Mouse (Mus musculus) testis, adult 2 months (tissue): ENCODE measurements around the gene Ugt1a8. TPM values are rescaled to one million over a fixed set of nuclear protein-coding genes. Genes with fewer than 3 reads are reported as not detected.
"Not testable (repeated sequence)": the region's sequence is repeated elsewhere in the genome, so short reads cannot be mapped to it uniquely, and the experiment has no call there.

ENCODE experiments used
- H3K27ac ChIP-seq: fragments of 200-500 bp; 2 replicates; pipeline ENCODE4 v1.5.1; 2012; ENCODE audit warnings: low read depth, low read length; ENCODE audit not compliant: control insufficient read depth, insufficient read depth
- H3K27me3 ChIP-seq: fragments of 200-500 bp; 2 replicates; pipeline ENCODE4 v1.6.1; 2012; ENCODE audit warnings: mild to moderate bottlenecking, low read length, moderate library complexity; ENCODE audit not compliant: control insufficient read depth, insufficient read depth
- H3K36me3 ChIP-seq: fragments of 200-500 bp; 2 replicates; pipeline ENCODE4 v1.6.1; 2012; ENCODE audit warnings: mild to moderate bottlenecking, low read length; ENCODE audit not compliant: control insufficient read depth, insufficient read depth
- H3K4me1 ChIP-seq: fragments of 200-500 bp; 2 replicates; pipeline ENCODE4 v1.6.1; 2012; ENCODE audit warnings: low read length; ENCODE audit not compliant: control insufficient read depth, insufficient read depth
- H3K4me3 ChIP-seq: fragments of 200-500 bp; 2 replicates; pipeline ENCODE4 v1.5.1; 2012; ENCODE audit warnings: low read depth, mild to moderate bottlenecking, low read length, moderate library complexity, mixed read lengths; ENCODE audit not compliant: control insufficient read depth
- CTCF ChIP-seq: fragments of 200-500 bp; IDR thresholded peaks from 2 replicates; pipeline ENCODE4 v1.5.1; 2012; ENCODE audit warnings: low read depth, mild to moderate bottlenecking, inconsistent platforms, low read length, moderate library complexity; ENCODE audit not compliant: control insufficient read depth, insufficient read depth, insufficient replicate concordance
- POLR2A ChIP-seq: fragments of 200-500 bp; IDR thresholded peaks from 2 replicates; pipeline ENCODE4 v1.6.1; 2012; ENCODE audit warnings: low read depth, mild to moderate bottlenecking, inconsistent platforms, low read length, moderate library complexity; ENCODE audit not compliant: control insufficient read depth
- polyA plus RNA-seq: library from polyadenylated mRNA; depleted of rRNA; stranded (reverse); fragments of >200 nt; gene quantifications from 2 replicates; pipeline ENCODE4 v1.2.3, GENCODE M21; 2012

The Ugt1a8 gene
- polyA plus RNA-seq, 1 experiment: not detected

GRCm38 (mm10) chr1:88074471-88074870 lies 13.1 kb upstream of the Ugt1a8 start:
- no peaks in the 10 kb centered on the region for H3K4me1 ChIP-seq
- H3K36me3 ChIP-seq: no peaks in the 10 kb centered on the region
- no peak for TF ChIP-seq CTCF
- TF ChIP-seq POLR2A: no peak
- no peak overlapping the region for H3K4me3 ChIP-seq
- H3K27me3 ChIP-seq: no peaks in the 10 kb centered on the region
- no peak overlapping the region for H3K27ac ChIP-seq

- H3K4me3 ChIP-seq: no peak overlapping the region
- no peak overlapping the region for H3K27ac ChIP-seq
- H3K27me3 ChIP-seq: no peaks in the 10 kb centered on the region
- TF ChIP-seq CTCF (no peak), POLR2A (no peak)
- H3K4me1 ChIP-seq: no peaks in the 10 kb centered on the region
- H3K36me3 ChIP-seq: no peaks in the 10 kb centered on the region
Observed at GRCm38 (mm10) chr1:88077128-88077527, 10.5 kb upstream of the Ugt1a8 start.

GRCm38 (mm10) chr1:88081670-88082069 lies 5.9 kb upstream of the Ugt1a8 start:
- no peak for TF ChIP-seq CTCF
- TF ChIP-seq POLR2A: no peak
- Histone ChIP-seq H3K36me3 (no peaks in the 10 kb centered on the region), H3K4me3 (no peak overlapping the region), H3K27me3 (no peaks in the 10 kb centered on the region), H3K27ac (no peak overlapping the region), H3K4me1 (no peaks in the 10 kb centered on the region)

- Histone ChIP-seq H3K4me1 (no peaks in the 10 kb centered on the region), H3K27ac (no peak overlapping the region), H3K27me3 (no peaks in the 10 kb centered on the region), H3K36me3 (no peaks in the 10 kb centered on the region), H3K4me3 (no peak overlapping the region)
- TF ChIP-seq CTCF: no peak
- TF ChIP-seq POLR2A: no peak
Observed at GRCm38 (mm10) chr1:88086125-88086524, 1.5 kb upstream of the Ugt1a8 start.

- no peaks in the 10 kb centered on the region for H3K4me1 ChIP-seq
- H3K27ac ChIP-seq: no peak overlapping the region
- TF ChIP-seq POLR2A (no peak), CTCF (no peak)
Observed at GRCm38 (mm10) chr1:88092341-88092740, 4.7 kb downstream of the Ugt1a8 start.

GRCm38 (mm10) chr1:88094270-88094676 lies 6.7 kb downstream of the Ugt1a8 start:
- H3K4me3 ChIP-seq, H3K36me3 ChIP-seq, H3K27ac ChIP-seq, H3K27me3 ChIP-seq, H3K4me1 ChIP-seq: not testable (repeated sequence)
- TF ChIP-seq CTCF: peak; percentile 32; the same call in 1 of the 2 replicates

More at GRCm38 (mm10) chr1:88092341-88092740, 4.7 kb downstream of the Ugt1a8 start:
- Histone ChIP-seq H3K27me3 (no peaks in the 10 kb centered on the region), H3K4me3 (no peak overlapping the region), H3K36me3 (no peaks in the 10 kb centered on the region)

GRCm38 (mm10) chr1:88094941-88095492 lies 7.4 kb downstream of the Ugt1a8 start, which contains the start of gene Ugt1a7c:
TSS of gene Ugt1a7c (plus strand) at chr1:88095062.
- Histone ChIP-seq H3K4me3 (no peak within 1 kb of the TSS), H3K27ac (peak within 1 kb of the TSS; percentile 54; the same call in 1 of the 2 replicates), H3K27me3 (no peaks in the 10 kb centered on the region), H3K4me1 (no peaks in the 10 kb centered on the region), H3K36me3 (no peaks in the 10 kb centered on the region)
- TF ChIP-seq POLR2A: no peak
- TF ChIP-seq CTCF: no peak

- H3K27ac ChIP-seq: 0 out of 2 replicates have a peak overlapping the region, but pooled peaks have one; percentile 32
- H3K36me3 ChIP-seq, H3K4me3 ChIP-seq, H3K27me3 ChIP-seq, H3K4me1 ChIP-seq: not testable (repeated sequence)
Observed at GRCm38 (mm10) chr1:88098546-88098945, 10.9 kb downstream of the Ugt1a8 start.

- H3K36me3 ChIP-seq, H3K4me3 ChIP-seq, H3K4me1 ChIP-seq, H3K27me3 ChIP-seq, H3K27ac ChIP-seq: not testable (repeated sequence)
Observed at GRCm38 (mm10) chr1:88099691-88100090, 12.1 kb downstream of the Ugt1a8 start.

- not testable (repeated sequence) for H3K27me3 ChIP-seq, H3K27ac ChIP-seq, H3K4me3 ChIP-seq, H3K36me3 ChIP-seq, H3K4me1 ChIP-seq
Observed at GRCm38 (mm10) chr1:88103019-88103418, 15.4 kb downstream of the Ugt1a8 start, which contains the start of gene Ugt1a6b. TSS of gene Ugt1a6b (plus strand) at chr1:88103252.

- H3K4me3 ChIP-seq, H3K27me3 ChIP-seq, H3K4me1 ChIP-seq, H3K36me3 ChIP-seq, H3K27ac ChIP-seq: not testable (repeated sequence)
Observed at GRCm38 (mm10) chr1:88103697-88104468, 16.3 kb downstream of the Ugt1a8 start.
